Mouse (Mus musculus): ENCODE results near the gene S100a16.
A peak's percentile ranks its signal among the peaks of the same experiment; 100 is the strongest.

Gene S100a16

GRCm38 (mm10) chr3:90537141-90537904 lies at the start of gene S100a16:
S100a16 (plus strand) TSS chr3:90537254.
- peak; percentile 87 for ATAC-seq (ENCODE audit: insufficient number of reproducible peaks, low FRiP score, low TSS enrichment)

GRCm38 (mm10) chr3:90488576-90488975 lies 48.5 kb upstream of the S100a16 start:
- no peak for ATAC-seq (ENCODE audit: insufficient number of reproducible peaks, low FRiP score, low TSS enrichment)

- ATAC-seq (ENCODE audit: insufficient number of reproducible peaks, low FRiP score, low TSS enrichment), result peak; percentile 99
Observed at GRCm38 (mm10) chr3:90490696-90491256, 46.3 kb upstream of the S100a16 start, which contains the start of gene Snapin. Snapin (minus strand) TSS chr3:90491033.

GRCm38 (mm10) chr3:90491350-90491749 lies 45.7 kb upstream of the S100a16 start:
- no peak for ATAC-seq (ENCODE audit: insufficient number of reproducible peaks, low FRiP score, low TSS enrichment)

GRCm38 (mm10) chr3:90493831-90494540 lies 43.1 kb upstream of the S100a16 start:
- ATAC-seq (ENCODE audit: insufficient number of reproducible peaks, low FRiP score, low TSS enrichment), result no peak

GRCm38 (mm10) chr3:90495850-90496525 lies 41.1 kb upstream of the S100a16 start:
- ATAC-seq (ENCODE audit: insufficient number of reproducible peaks, low FRiP score, low TSS enrichment), result no peak

- ATAC-seq (ENCODE audit: insufficient number of reproducible peaks, low FRiP score, low TSS enrichment), result no peak
Observed at GRCm38 (mm10) chr3:90497597-90497996, 39.5 kb upstream of the S100a16 start.

GRCm38 (mm10) chr3:90503444-90503843 lies 33.6 kb upstream of the S100a16 start:
- ATAC-seq (ENCODE audit: insufficient number of reproducible peaks, low FRiP score, low TSS enrichment), result no peak

- ATAC-seq (ENCODE audit: insufficient number of reproducible peaks, low FRiP score, low TSS enrichment), result no peak
Observed at GRCm38 (mm10) chr3:90505216-90505615, 31.8 kb upstream of the S100a16 start.

GRCm38 (mm10) chr3:90506362-90506761 lies 30.7 kb upstream of the S100a16 start:
- ATAC-seq (ENCODE audit: insufficient number of reproducible peaks, low FRiP score, low TSS enrichment), result no peak

- ATAC-seq (ENCODE audit: insufficient number of reproducible peaks, low FRiP score, low TSS enrichment), result no peak
Observed at GRCm38 (mm10) chr3:90508287-90508949, 28.6 kb upstream of the S100a16 start.

GRCm38 (mm10) chr3:90508950-90509746 lies 27.9 kb upstream of the S100a16 start, which contains the start of gene Chtop:
Chtop (minus strand) TSS chr3:90509498.
- ATAC-seq (ENCODE audit: insufficient number of reproducible peaks, low FRiP score, low TSS enrichment), result peak; percentile 80

GRCm38 (mm10) chr3:90509747-90510123 lies 27.3 kb upstream of the S100a16 start:
- no peak for ATAC-seq (ENCODE audit: insufficient number of reproducible peaks, low FRiP score, low TSS enrichment)

GRCm38 (mm10) chr3:90512276-90512675 lies 24.8 kb upstream of the S100a16 start:
- ATAC-seq (ENCODE audit: insufficient number of reproducible peaks, low FRiP score, low TSS enrichment), result no peak

- ATAC-seq (ENCODE audit: insufficient number of reproducible peaks, low FRiP score, low TSS enrichment), result no peak
Observed at GRCm38 (mm10) chr3:90512948-90513642, 24.0 kb upstream of the S100a16 start.

GRCm38 (mm10) chr3:90513796-90514590 lies 23.1 kb upstream of the S100a16 start, which contains the start of the genes S100a1 and S100a13:
S100a1 (minus strand) TSS chr3:90514392.
S100a13 (plus strand) TSS chr3:90514435.
- ATAC-seq (ENCODE audit: insufficient number of reproducible peaks, low FRiP score, low TSS enrichment), result peak; percentile 12; the same call in 1 of the 2 replicates

GRCm38 (mm10) chr3:90514691-90515090 lies 22.4 kb upstream of the S100a16 start:
- no peak for ATAC-seq (ENCODE audit: insufficient number of reproducible peaks, low FRiP score, low TSS enrichment)

- ATAC-seq (ENCODE audit: insufficient number of reproducible peaks, low FRiP score, low TSS enrichment), result no peak
Observed at GRCm38 (mm10) chr3:90515242-90515641, 21.8 kb upstream of the S100a16 start.

Measured in cerebellum, adult (tissue).